Mouse (Mus musculus) liver, postnatal 0 days (tissue): ENCODE results near the gene Mthfs. TPM values are rescaled to one million over a fixed set of nuclear protein-coding genes. Genes with fewer than 3 reads are reported as not detected.

ENCODE experiments used
- ATAC-seq: fragments of 200-750 bp; cut with Nextera tagmentation; 2 replicates; pipeline ENCODE4 v1.8.0; 2017; ENCODE audit warnings: mild to moderate bottlenecking, moderate library complexity
- DNase-seq: peaks from one replicate; pipeline ENCODE4 v3.0.0-alpha.2; 2016
- H3K27ac ChIP-seq: fragments of 300-500 bp; sonication (generic); 2 replicates; pipeline ENCODE4 v1.5.1; 2014; ENCODE audit warnings: antibody characterized with exemption, moderate library complexity, mild to moderate bottlenecking, low read depth
- H3K27me3 ChIP-seq: fragments of 300-500 bp; sonication (generic); 2 replicates; pipeline ENCODE4 v1.6.1; 2014; ENCODE audit warnings: low read length, control low read depth, mixed read lengths; ENCODE audit not compliant: insufficient read depth
- H3K36me3 ChIP-seq: fragments of 300-500 bp; sonication (generic); replicated peaks from 2 replicates; pipeline ENCODE4 v1.6.1; 2014; ENCODE audit warnings: mild to moderate bottlenecking, control low read depth, low read length, moderate library complexity, mixed read lengths; ENCODE audit not compliant: insufficient read depth
- H3K4me1 ChIP-seq: fragments of 300-500 bp; sonication (generic); 2 replicates; pipeline ENCODE4 v1.6.1; 2014; ENCODE audit warnings: antibody characterized with exemption, mild to moderate bottlenecking, control low read depth; ENCODE audit not compliant: insufficient read depth
- H3K4me2 ChIP-seq: fragments of 300-500 bp; sonication (generic); 2 replicates; pipeline ENCODE4 v1.6.1; 2014; ENCODE audit warnings: low read depth, mild to moderate bottlenecking, low read length, moderate library complexity, mixed read lengths
- H3K4me3 ChIP-seq: fragments of 300-500 bp; sonication (generic); 2 replicates; pipeline ENCODE4 v1.5.1; 2014; ENCODE audit warnings: low read depth, low read length
- H3K9ac ChIP-seq: fragments of 300-500 bp; sonication (generic); replicated peaks from 2 replicates; pipeline ENCODE4 v1.6.1; 2014; ENCODE audit warnings: mild to moderate bottlenecking, moderate library complexity
- H3K9me3 ChIP-seq: fragments of 300-500 bp; sonication (generic); 2 replicates; pipeline ENCODE4 v1.6.1; 2016; ENCODE audit warnings: mild to moderate bottlenecking, control low read depth, low read length, mixed read lengths
- CTCF ChIP-seq: sonication (generic); IDR thresholded peaks from 2 replicates; pipeline ENCODE4 v1.5.1; 2016; ENCODE audit warnings: antibody characterized with exemption, low read depth
- EP300 ChIP-seq: IDR thresholded peaks from 2 replicates; pipeline ENCODE4 v1.6.1; 2016; ENCODE audit warnings: antibody characterized with exemption, low read depth, mild to moderate bottlenecking
- WGBS: fragments of 180-500 bp; shearing (Covaris S2); extraction: QIAGEN DNeasy Blood & Tissue Kit; methylation state at CpG from one replicate; pipeline ENCODE4 v1.1.7; 2014; ENCODE audit not compliant: insufficient replicate concordance; 5-methylcytosine and 5-hydroxymethylcytosine counted together
- polyA plus RNA-seq: library from polyadenylated mRNA; unstranded; fragments of >200 nt; fragmentation: Nextera tagmentation; extraction: Ambion mirVana; gene quantifications from 2 replicates; pipeline ENCODE4 v1.2.1, GENCODE M21; 2015

Gene Mthfs
- polyA plus RNA-seq, 1 experiment from 2014 or later: 39.6 TPM

DNA sequence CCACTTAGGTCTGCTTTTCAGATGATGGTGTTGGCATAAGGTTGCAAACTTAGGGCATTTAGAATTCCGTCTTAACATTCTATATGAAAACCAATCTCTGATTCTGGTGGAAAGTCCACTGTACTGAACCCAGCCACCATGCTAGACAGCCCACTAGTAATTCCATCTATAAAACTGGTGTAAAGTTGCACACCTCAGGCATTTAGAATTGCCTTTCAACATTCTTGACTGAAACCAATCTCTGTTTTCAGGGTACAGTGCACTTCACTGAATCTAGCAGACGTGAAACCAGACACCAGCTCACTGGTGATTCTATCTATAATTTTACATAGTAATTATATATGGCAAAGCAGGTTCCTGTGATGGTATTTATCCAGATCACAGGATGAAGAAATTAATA, 95.2 kb downstream of the Mthfs start:
- Histone ChIP-seq H3K27ac (no peak overlapping the region), H3K27me3 (no peaks in the 10 kb centered on the region), H3K4me3 (no peak overlapping the region), H3K9ac (no peak overlapping the region), H3K36me3 (no peaks in the 10 kb centered on the region), H3K9me3 (no peaks in the 10 kb centered on the region), H3K4me2 (no peak overlapping the region), H3K4me1 (no peaks in the 10 kb centered on the region)
- TF ChIP-seq EP300 (no peak), CTCF (no peak)
- DNase-seq: no peak
- ATAC-seq: no peak
- 80% methylated on average over 2 of the region's 2 CpGs for WGBS

DNA sequence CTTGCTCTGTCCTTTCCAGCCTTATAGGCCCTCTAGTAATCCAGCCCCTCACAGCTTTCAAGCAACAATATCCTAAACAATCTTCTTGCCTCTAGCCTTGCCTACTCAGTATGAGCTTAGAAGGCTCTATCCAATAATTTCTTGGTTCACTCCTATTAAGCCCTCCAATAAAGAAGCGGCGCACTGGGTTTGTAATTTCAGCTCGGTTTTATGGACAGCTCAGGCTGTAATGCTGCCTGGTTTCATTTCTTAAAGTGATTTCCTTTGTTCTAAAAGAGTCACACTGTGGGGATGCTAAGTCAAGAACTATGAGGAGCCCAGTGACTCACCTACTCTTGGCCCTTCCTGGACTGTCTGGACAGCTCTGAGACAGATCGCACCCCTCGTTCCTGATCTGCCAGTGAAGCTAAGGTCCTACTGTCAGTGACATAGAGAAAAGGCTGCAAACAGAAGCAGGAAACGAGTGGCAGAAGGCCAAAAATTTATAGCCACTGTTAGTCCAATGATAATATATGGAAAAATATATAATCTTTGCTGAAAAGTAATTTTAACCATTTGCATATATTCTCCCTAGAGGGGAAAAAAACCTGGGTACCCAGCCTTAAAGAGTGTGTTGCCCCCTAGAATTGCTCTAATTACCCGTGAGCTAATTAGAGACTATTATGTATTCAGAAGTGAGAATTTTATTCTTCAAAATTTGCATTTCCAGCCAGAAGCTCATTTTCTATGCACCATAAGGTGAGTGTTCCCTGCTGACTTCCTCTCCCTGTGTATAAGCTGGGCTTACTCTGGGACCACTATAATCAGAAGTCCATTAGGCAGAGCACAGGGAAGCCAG, 98.1 kb downstream of the Mthfs start:
- no peak for DNase-seq
- no peak for ATAC-seq
- Histone ChIP-seq H3K9ac (no peak overlapping the region), H3K27ac (no peak overlapping the region), H3K36me3 (no peaks in the 10 kb centered on the region), H3K4me1 (no peaks in the 10 kb centered on the region), H3K4me3 (no peak overlapping the region), H3K9me3 (no peaks in the 10 kb centered on the region), H3K4me2 (no peak overlapping the region), H3K27me3 (no peaks in the 10 kb centered on the region)
- TF ChIP-seq CTCF (no peak), EP300 (no peak)
- WGBS: 75% methylated on average over 7 of the region's 7 CpGs

DNA sequence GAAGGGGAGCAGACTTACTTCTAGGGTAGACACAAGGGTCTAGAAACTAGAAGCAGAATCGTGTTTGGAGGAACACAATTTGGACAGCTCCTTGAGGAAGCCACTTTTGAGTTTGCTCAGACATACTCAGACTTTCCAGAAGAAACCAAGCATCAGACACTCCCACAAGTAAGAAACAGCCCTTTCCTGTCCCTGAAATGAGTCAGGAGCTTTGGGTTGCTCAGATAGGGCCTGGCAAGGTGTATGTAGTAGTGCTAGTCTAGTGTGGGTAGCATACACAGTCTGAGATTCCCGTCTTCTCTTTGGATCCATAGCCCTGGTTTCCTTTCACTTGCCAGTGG, 98.7 kb downstream of the Mthfs start:
- Histone ChIP-seq H3K4me2 (no peak overlapping the region), H3K27ac (no peak overlapping the region), H3K9ac (no peak overlapping the region), H3K36me3 (no peaks in the 10 kb centered on the region), H3K9me3 (no peaks in the 10 kb centered on the region), H3K4me3 (no peak overlapping the region), H3K4me1 (no peaks in the 10 kb centered on the region), H3K27me3 (no peaks in the 10 kb centered on the region)
- no peak for ATAC-seq
- WGBS: 67% methylated on average over 2 of the region's 2 CpGs
- no peak for DNase-seq
- no peak for TF ChIP-seq EP300
- no peak for TF ChIP-seq CTCF

DNA sequence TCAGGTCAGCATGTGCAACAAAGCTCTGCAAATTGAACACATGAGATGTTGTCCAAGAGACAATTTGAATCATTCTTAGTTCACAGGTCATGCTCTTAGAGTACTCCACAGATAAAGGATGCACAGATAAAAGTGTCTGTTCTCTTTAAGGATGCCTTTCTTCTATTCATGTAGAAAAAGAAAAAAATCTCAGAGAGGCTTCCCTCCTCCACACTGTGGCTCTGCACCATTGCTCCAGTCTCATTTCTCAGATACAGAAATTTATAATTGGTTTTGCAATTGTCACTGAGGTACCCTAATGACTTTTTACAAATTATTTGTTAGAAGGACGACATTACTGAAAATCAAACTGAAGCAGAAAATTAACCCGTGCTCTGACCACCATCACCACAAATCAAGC, 101.2 kb downstream of the Mthfs start:
- Histone ChIP-seq H3K4me3 (no peak overlapping the region), H3K9ac (no peak overlapping the region), H3K4me1 (no peaks in the 10 kb centered on the region), H3K27ac (no peak overlapping the region), H3K9me3 (no peaks in the 10 kb centered on the region), H3K36me3 (no peaks in the 10 kb centered on the region), H3K4me2 (no peak overlapping the region), H3K27me3 (no peaks in the 10 kb centered on the region)
- TF ChIP-seq EP300 (no peak), CTCF (no peak)
- DNase-seq (no peak), ATAC-seq (no peak)
- 81% methylated on average over 2 of the region's 2 CpGs for WGBS

DNA sequence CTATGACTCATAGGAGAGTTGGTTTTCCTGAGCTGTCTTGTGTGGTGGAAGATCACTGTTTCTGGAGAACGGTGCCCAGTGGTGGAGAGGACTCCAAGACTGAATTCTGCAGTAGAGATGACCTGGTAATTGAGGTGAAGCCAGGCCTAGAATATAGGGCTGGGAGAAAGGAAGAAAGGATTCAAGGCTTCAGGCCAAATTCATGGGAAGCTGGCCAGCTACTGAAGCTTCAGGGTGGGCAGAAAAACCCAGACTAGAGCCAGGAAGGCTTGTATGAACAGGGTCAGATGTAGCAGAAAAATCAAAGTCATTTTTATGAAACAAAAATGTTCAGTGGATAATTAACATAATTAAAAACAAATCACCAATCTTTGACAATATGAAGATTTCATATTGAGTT, 163.3 kb downstream of the Mthfs start:
- DNase-seq: no peak
- WGBS: 53% methylated on average over 1 of the region's 1 CpGs
- Histone ChIP-seq H3K27ac (no peak overlapping the region), H3K27me3 (no peaks in the 10 kb centered on the region), H3K9me3 (no peaks in the 10 kb centered on the region), H3K9ac (no peak overlapping the region), H3K4me1 (no peaks in the 10 kb centered on the region), H3K4me2 (no peak overlapping the region), H3K36me3 (no peaks in the 10 kb centered on the region), H3K4me3 (no peak overlapping the region)
- no peak for ATAC-seq
- TF ChIP-seq CTCF (no peak), EP300 (no peak)

DNA sequence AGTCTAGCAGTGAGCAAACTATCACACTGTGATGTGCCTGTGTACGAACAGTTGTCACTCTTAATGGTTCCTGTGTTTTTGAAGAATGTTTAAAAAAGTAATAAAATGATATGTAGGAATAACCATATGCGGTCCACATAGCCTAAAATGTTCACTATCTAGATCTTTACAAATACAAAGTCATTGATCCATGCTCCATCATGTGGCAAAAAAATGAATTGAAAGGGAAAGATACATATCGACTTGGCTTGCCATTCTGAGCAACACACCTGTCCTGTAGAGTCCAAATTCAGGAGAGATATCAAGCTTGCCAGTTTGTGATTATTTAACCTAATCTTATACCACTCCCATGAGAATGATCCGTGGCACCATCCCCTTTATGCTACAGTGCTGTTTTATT, 164.2 kb downstream of the Mthfs start:
- Histone ChIP-seq H3K9ac (no peak overlapping the region), H3K36me3 (no peaks in the 10 kb centered on the region), H3K4me3 (no peak overlapping the region), H3K4me2 (no peak overlapping the region), H3K9me3 (no peaks in the 10 kb centered on the region), H3K4me1 (no peaks in the 10 kb centered on the region), H3K27me3 (no peaks in the 10 kb centered on the region), H3K27ac (no peak overlapping the region)
- TF ChIP-seq CTCF (0 out of 2 replicates have a peak, but pooled peaks have one; percentile 14), EP300 (no peak)
- ATAC-seq (no peak), DNase-seq (no peak)
- WGBS: 70% methylated on average over 4 of the region's 4 CpGs
